Mouse (Mus musculus): Measurements from ENCODE around the gene Timm13.

Gene Timm13

GRCm38 (mm10) chr10:80909375-80910162 lies 8.8 kb upstream of the Timm13 start:
- DNase-seq (ENCODE audit: extremely low read depth, insufficient read length, low spot score) = no peak

GRCm38 (mm10) chr10:80904709-80905108 lies 3.9 kb upstream of the Timm13 start:
- no peak for DNase-seq (ENCODE audit: extremely low read depth, insufficient read length, low spot score)

- no peak for DNase-seq (ENCODE audit: extremely low read depth, insufficient read length, low spot score)
These were observed 3.4 kb upstream of the Timm13 start for GRCm38 (mm10) chr10:80904004-80904693.

- DNase-seq (ENCODE audit: extremely low read depth, insufficient read length, low spot score) = no peak
These were observed 2.5 kb upstream of the Timm13 start for GRCm38 (mm10) chr10:80903282-80903681.

GRCm38 (mm10) chr10:80902273-80902940 lies 1.6 kb upstream of the Timm13 start:
- DNase-seq (ENCODE audit: extremely low read depth, insufficient read length, low spot score) = no peak

GRCm38 (mm10) chr10:80901409-80902272 lies 872 bp upstream of the Timm13 start:
- DNase-seq (ENCODE audit: extremely low read depth, insufficient read length, low spot score) = no peak

- no peak for DNase-seq (ENCODE audit: extremely low read depth, insufficient read length, low spot score)
These were observed 1.0 kb downstream of the Timm13 start for GRCm38 (mm10) chr10:80899591-80900317.

GRCm38 (mm10) chr10:80899074-80899473 lies 1.7 kb downstream of the Timm13 start:
- no peak for DNase-seq (ENCODE audit: extremely low read depth, insufficient read length, low spot score)

- no peak for DNase-seq (ENCODE audit: extremely low read depth, insufficient read length, low spot score)
These were observed 2.8 kb downstream of the Timm13 start for GRCm38 (mm10) chr10:80897861-80898510.

GRCm38 (mm10) chr10:80896581-80897485 lies 3.9 kb downstream of the Timm13 start:
- DNase-seq (ENCODE audit: extremely low read depth, insufficient read length, low spot score) = no peak

- no peak for DNase-seq (ENCODE audit: extremely low read depth, insufficient read length, low spot score)
These were observed 5.1 kb downstream of the Timm13 start for GRCm38 (mm10) chr10:80895697-80896096.

- DNase-seq (ENCODE audit: extremely low read depth, insufficient read length, low spot score) = no peak
These were observed 5.7 kb downstream of the Timm13 start for GRCm38 (mm10) chr10:80895100-80895499.

- peak; percentile 68 for DNase-seq (ENCODE audit: extremely low read depth, insufficient read length, low spot score)
These were observed 13.6 kb downstream of the Timm13 start for GRCm38 (mm10) chr10:80887181-80887580.

GRCm38 (mm10) chr10:80881301-80881700 lies 19.5 kb downstream of the Timm13 start:
- peak; percentile 81 for DNase-seq (ENCODE audit: extremely low read depth, insufficient read length, low spot score)

- no peak for DNase-seq (ENCODE audit: extremely low read depth, insufficient read length, low spot score)
These were observed 19.9 kb downstream of the Timm13 start for GRCm38 (mm10) chr10:80880901-80881300.

- DNase-seq (ENCODE audit: extremely low read depth, insufficient read length, low spot score) = no peak
These were observed 20.6 kb downstream of the Timm13 start for GRCm38 (mm10) chr10:80880131-80880641.

- no peak for DNase-seq (ENCODE audit: extremely low read depth, insufficient read length, low spot score)
These were observed 24.2 kb downstream of the Timm13 start for GRCm38 (mm10) chr10:80876594-80876993.

- no peak for DNase-seq (ENCODE audit: extremely low read depth, insufficient read length, low spot score)
These were observed 24.7 kb downstream of the Timm13 start for GRCm38 (mm10) chr10:80876028-80876427.

All from 3134 (cell line).